Mouse (Mus musculus) spleen, adult 12 weeks (tissue): ENCODE results near the gene Ccdc113.

Source experiments
- DNase-seq: peaks from one replicate; pipeline ENCODE4 v3.0.0; 2022; ENCODE audit warnings: low spot score

The Ccdc113 gene

GRCm38 (mm10) chr8:95533584-95534387 is at the start of gene Ccdc113:
Gene Ccdc113, plus strand, starts transcription at chr8:95534085.
- peak; percentile 2 for DNase-seq

GRCm38 (mm10) chr8:95487800-95488697 is 45.8 kb upstream of the Ccdc113 start:
- DNase-seq = peak; percentile 4

GRCm38 (mm10) chr8:95488698-95489332 is 45.1 kb upstream of the Ccdc113 start:
- peak; percentile 77 for DNase-seq

GRCm38 (mm10) chr8:95490006-95490405 is 43.9 kb upstream of the Ccdc113 start, which contains the start of gene Csnk2a2:
Gene Csnk2a2, minus strand, starts transcription at chr8:95490039.
- DNase-seq = no peak

GRCm38 (mm10) chr8:95492057-95492456 is 41.8 kb upstream of the Ccdc113 start:
- no peak for DNase-seq

GRCm38 (mm10) chr8:95495444-95495843 is 38.4 kb upstream of the Ccdc113 start:
- DNase-seq = no peak

- no peak for DNase-seq
These were observed 37.5 kb upstream of the Ccdc113 start for GRCm38 (mm10) chr8:95496420-95496819.

- no peak for DNase-seq
These were observed 36.1 kb upstream of the Ccdc113 start for GRCm38 (mm10) chr8:95497821-95498220.

- no peak for DNase-seq
These were observed 34.4 kb upstream of the Ccdc113 start for GRCm38 (mm10) chr8:95499266-95500064.

- no peak for DNase-seq
These were observed 33.4 kb upstream of the Ccdc113 start for GRCm38 (mm10) chr8:95500436-95500835.

- no peak for DNase-seq
These were observed 31.5 kb upstream of the Ccdc113 start for GRCm38 (mm10) chr8:95502431-95502830.

- DNase-seq = no peak
These were observed 29.1 kb upstream of the Ccdc113 start for GRCm38 (mm10) chr8:95504835-95505234.

- no peak for DNase-seq
These were observed 28.3 kb upstream of the Ccdc113 start for GRCm38 (mm10) chr8:95505606-95506005.

GRCm38 (mm10) chr8:95506245-95506644 is 27.6 kb upstream of the Ccdc113 start:
- DNase-seq = no peak

- no peak for DNase-seq
These were observed 21.6 kb upstream of the Ccdc113 start for GRCm38 (mm10) chr8:95512257-95512656.

- no peak for DNase-seq
These were observed 20.7 kb upstream of the Ccdc113 start for GRCm38 (mm10) chr8:95513219-95513618.

GRCm38 (mm10) chr8:95516928-95517327 is 17.0 kb upstream of the Ccdc113 start:
- no peak for DNase-seq

- DNase-seq = no peak
These were observed 9.9 kb upstream of the Ccdc113 start for GRCm38 (mm10) chr8:95523991-95524390.

- DNase-seq = no peak
These were observed 5.7 kb upstream of the Ccdc113 start for GRCm38 (mm10) chr8:95528194-95528593.

GRCm38 (mm10) chr8:95528750-95529310 is 5.1 kb upstream of the Ccdc113 start:
- no peak for DNase-seq

- DNase-seq = no peak
These were observed 1.7 kb upstream of the Ccdc113 start for GRCm38 (mm10) chr8:95532206-95532605.
